Mouse (Mus musculus) kidney, adult 2 months (tissue): ENCODE results near the gene Prl2c3. TPM values are rescaled to one million over a fixed set of nuclear protein-coding genes. Genes with fewer than 3 reads are reported as not detected.
"Not testable (repeated sequence)": the region's sequence is repeated elsewhere in the genome, so short reads cannot be mapped to it uniquely, and the experiment has no call there.

Experiments
- DNase-seq: peaks from one replicate; pipeline ENCODE4 v3.0.0; 2021
- H3K27ac ChIP-seq: fragments of 200-500 bp; 2 replicates; pipeline ENCODE4 v1.5.1; 2012; ENCODE audit warnings: low read depth, low read length, control low read depth, inconsistent platforms; ENCODE audit not compliant: insufficient read depth
- H3K27me3 ChIP-seq: fragments of 200-500 bp; replicated peaks from 2 replicates; pipeline ENCODE4 v1.6.1; 2012; ENCODE audit warnings: mild to moderate bottlenecking, moderate library complexity, low read length, inconsistent platforms; ENCODE audit not compliant: control insufficient read depth, insufficient read depth
- H3K36me3 ChIP-seq: fragments of 200-500 bp; 2 replicates; pipeline ENCODE4 v1.6.1; 2012; ENCODE audit warnings: mild to moderate bottlenecking, moderate library complexity, low read length, inconsistent platforms; ENCODE audit not compliant: control insufficient read depth, insufficient read depth
- H3K4me1 ChIP-seq: fragments of 200-500 bp; 2 replicates; pipeline ENCODE4 v1.6.1; 2011; ENCODE audit warnings: low read length; ENCODE audit not compliant: control insufficient read depth, insufficient read depth
- H3K4me3 ChIP-seq: fragments of 200-500 bp; 2 replicates; pipeline ENCODE4 v1.5.1; 2011; ENCODE audit warnings: mild to moderate bottlenecking, low read depth, low read length, control low read depth; ENCODE audit not compliant: insufficient read depth
- CTCF ChIP-seq: fragments of 200-500 bp; conservative IDR thresholded peaks from 2 replicates; pipeline ENCODE4 v1.5.1; 2011; ENCODE audit warnings: low read depth, mild to moderate bottlenecking, control low read depth, low read length, moderate library complexity, mixed read lengths; ENCODE audit not compliant: insufficient read depth, insufficient read length
- POLR2A ChIP-seq: fragments of 200-500 bp; IDR thresholded peaks from one replicate; pipeline ENCODE4 v1.6.1; 2011; ENCODE audit warnings: low read depth, low read length, control low read depth
- WGBS: fragments of 180-500 bp; shearing (Covaris S2); methylation state at CpG from one replicate; pipeline ENCODE4 v1.1.7; 2018; 5-methylcytosine and 5-hydroxymethylcytosine counted together
- polyA plus RNA-seq: library from polyadenylated mRNA; depleted of rRNA; stranded (reverse); fragments of >200 nt; gene quantifications from 2 replicates; pipeline ENCODE4 v1.2.3, GENCODE M21; 2012; rRNA removed

Prl2c3 gene
- polyA plus RNA-seq, 1 experiment: not detected

GRCm38 (mm10) chr13:12809591-12809990 is 9.7 kb upstream of the Prl2c3 start:
- Histone ChIP-seq H3K36me3 (no peaks in the 10 kb centered on the region), H3K27ac (no peak overlapping the region), H3K4me3 (no peak overlapping the region), H3K27me3 (no peaks in the 10 kb centered on the region), H3K4me1 (no peaks in the 10 kb centered on the region)
- DNase-seq: no peak
- TF ChIP-seq POLR2A (no peak), CTCF (no peak)
- WGBS: 62% methylated on average over 2 of the region's 2 CpGs

DNA sequence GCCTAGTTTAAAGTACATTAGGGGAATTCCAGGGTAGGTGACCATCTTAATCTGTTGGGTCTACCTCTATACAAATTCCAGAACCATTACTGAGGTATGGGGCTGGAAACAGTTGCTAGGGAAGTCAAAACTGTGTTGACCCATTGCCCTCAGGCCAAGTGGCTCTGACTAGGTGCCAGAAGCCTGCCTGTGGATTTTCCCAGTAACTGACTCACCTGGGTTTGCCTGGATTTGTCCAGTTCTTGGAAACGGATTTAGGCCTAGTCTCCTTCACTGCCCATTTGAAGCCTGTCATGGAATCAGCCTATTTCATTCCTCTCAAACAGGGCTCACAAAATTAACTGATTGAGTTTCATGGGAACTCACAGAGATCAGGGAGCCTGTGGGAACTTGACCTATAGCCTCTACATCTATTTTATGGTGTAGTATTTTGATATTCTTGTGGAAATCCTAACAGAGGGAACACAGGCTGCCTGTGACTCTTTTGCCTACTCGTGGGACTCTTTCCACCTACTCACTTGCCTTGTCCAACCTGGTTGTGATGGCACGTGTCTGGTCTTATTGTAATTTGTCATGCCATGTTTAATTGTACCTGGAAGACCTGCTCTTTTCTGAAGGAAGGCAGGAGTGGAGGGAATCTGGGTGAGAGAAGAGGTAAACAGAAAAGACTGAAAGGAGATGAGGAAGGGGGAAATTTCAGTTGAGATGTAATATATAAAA is 9.1 kb upstream of the Prl2c3 start:
- DNase-seq, H3K36me3 ChIP-seq, H3K27me3 ChIP-seq, H3K4me3 ChIP-seq, H3K27ac ChIP-seq, H3K4me1 ChIP-seq: not testable (repeated sequence)
- WGBS: 67% methylated on average over 3 of the region's 3 CpGs

- not testable (repeated sequence) for H3K27ac ChIP-seq, DNase-seq, H3K4me3 ChIP-seq, H3K27me3 ChIP-seq, H3K4me1 ChIP-seq, H3K36me3 ChIP-seq
- WGBS: 60% methylated on average over 4 of the region's 4 CpGs
Measured at GRCm38 (mm10) chr13:12806496-12806895, 6.6 kb upstream of the Prl2c3 start.

- 77% methylated on average over 6 of the region's 6 CpGs for WGBS
Measured at GRCm38 (mm10) chr13:12769442-12770091, 30.3 kb downstream of the Prl2c3 start.

More at GRCm38 (mm10) chr13:12769442-12770091, 30.3 kb downstream of the Prl2c3 start:
- DNase-seq, H3K36me3 ChIP-seq, H3K27ac ChIP-seq, H3K27me3 ChIP-seq, H3K4me1 ChIP-seq, H3K4me3 ChIP-seq: not testable (repeated sequence)

Other genes starting within 250 kb of the Prl2c3 start
- gene Ero1lb, start 234.2 kb downstream of the Prl2c3 start, polyA plus RNA-seq: 3.0 and 3.2 TPM in 2 replicates
- not detected in 2 replicates for gene Prl2c2, start 205.3 kb upstream of the Prl2c3 start, polyA plus RNA-seq